Mouse (Mus musculus) thymus, adult 18-20 months (tissue): ENCODE measurements around the gene Gpatch3.

ENCODE experiments used
- DNase-seq, 2 experiments: peaks; one replicate each; pipeline ENCODE4 v3.0.0; 2022; ENCODE audit warnings: mixed read lengths in 2 of 2

Gene Gpatch3

DNA sequence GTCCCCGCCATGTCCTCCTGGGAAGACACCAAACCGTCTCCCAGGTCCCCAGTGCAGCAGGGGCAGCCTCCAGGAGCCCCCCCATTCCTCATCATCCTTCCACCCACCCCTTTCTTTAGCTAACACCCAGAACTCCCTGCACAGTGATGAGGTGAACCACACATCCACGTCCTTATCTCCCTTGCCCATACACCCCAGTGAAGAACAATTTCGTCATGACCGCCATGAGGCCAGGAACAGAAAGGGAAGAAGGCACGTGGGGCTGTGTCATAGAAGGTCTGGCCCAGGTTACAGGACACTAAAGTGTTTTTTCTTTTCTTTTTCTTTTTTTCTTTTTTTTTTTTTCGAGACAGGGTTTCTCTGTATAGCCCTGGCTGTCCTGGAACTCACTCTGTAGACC is 50.3 kb downstream of the Gpatch3 start:
- no peak for DNase-seq

DNA sequence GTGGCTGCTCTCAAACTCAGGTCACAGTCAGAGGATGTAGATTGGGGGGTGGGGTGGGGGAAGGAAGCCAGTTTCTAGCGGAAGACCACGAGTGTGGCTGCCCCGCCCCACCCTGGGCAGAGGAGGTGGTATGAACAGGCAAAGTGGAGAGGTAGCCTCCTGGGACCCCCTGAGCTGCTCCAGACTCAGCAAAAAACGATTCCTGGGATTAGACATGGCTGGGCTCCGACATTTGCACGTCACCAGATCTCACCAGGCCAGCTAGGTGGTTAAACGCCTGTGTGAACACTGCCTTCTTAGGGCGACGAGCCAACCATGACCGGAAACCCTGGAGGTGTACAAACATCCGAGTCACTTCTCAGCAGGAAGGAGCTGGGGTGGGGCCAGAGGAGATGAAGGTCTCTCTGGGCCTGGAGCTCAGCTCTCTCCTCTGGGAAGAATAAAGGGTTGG is 51.1 kb downstream of the Gpatch3 start:
- DNase-seq = peak; percentile 55 to 79

DNA sequence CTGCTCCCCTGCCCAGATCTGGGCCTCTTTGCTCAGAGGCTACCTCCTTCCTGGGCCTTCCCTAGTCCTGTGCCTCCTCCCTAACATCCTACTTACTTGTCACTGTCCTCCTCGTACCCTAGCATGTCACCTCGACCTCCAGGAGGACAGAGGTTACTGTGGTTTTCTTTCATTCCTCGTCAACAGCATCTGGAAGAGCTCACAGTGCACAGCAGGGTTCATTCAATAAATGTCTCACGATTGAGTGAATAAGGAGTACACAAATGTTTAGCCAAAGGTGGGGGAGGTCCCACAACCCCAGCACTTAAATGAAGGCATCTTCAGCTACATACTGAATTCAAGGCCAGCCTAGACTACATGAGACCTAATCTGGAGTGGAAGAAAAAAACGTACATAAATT is 51.7 kb downstream of the Gpatch3 start:
- DNase-seq = no peak

DNA sequence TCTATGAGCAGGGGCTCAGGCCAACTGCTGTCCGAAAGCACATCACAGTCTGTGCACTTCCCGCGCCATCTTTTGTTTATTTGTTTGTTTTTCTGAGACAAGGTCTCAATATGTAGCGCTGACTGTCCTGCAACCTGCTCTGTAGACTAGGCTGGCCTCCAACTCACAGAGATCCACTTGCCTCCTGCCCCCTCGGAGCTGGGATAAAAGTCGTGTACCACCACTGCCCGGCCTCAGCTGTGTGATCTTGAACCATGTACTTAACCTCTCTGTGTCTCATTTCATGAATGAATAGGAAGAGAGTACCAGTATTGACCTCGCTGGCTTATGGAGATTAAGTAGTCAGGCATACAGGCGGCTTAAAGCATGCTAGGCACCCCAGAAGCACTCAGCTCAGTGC is 52.1 kb downstream of the Gpatch3 start:
- no peak for DNase-seq

DNA sequence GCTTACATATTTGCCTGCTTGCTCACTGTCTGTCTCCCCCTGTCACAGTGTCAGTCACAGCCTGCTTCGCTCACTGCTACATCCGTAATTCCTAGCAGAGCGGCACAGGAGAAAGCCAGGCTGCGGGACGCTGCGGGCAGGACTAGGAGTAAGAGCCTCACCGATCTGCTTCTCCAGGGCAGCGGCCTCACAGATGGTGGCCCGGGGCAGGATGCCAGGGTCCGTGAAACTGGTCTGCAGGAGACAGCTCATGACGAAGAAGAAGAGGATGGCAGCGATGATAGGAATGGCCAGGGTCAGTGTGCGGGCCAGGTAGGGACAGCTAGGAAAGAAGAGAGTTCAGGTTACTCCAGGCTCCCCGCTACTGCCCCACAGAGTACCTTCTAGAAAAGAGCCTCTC is 52.5 kb downstream of the Gpatch3 start:
- no peak for DNase-seq

DNA sequence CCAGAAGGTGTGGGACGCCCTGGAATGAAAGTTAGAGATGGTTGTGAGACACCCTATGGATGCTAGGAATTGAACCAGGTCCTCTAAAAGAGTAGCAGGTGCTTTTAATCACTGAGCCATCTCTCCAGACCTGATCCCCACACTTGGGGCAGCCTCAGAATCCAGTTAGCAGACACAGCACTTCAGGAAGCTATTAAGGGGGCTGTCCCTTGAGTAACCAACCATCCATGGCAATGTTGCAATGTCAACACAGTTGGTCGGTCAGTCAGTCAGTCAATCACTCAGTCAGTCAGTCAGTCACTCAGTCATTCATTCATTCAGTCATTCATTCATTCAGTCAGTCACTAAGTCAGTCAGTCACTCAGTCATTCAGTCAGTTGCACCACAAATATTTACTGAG is 54.0 kb downstream of the Gpatch3 start:
- DNase-seq = no peak

DNA sequence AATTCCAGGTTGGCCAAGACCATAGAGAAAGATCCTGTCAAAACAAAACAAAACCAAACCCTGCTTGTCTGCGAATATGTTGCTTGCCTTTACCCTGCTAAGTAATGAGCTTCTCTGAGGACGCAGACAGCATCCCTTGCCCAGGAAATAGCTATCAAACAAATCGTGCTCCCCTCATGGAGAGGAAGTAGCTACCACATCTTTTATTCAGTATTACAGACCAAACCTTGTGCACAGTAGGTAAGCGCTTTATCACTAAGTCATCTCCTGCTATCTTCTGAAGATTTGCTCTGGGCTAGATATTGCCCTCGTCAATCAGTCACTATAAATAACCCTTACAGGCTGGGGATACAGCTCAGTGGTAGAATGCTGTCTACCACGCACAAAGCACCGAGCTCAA is 54.6 kb downstream of the Gpatch3 start:
- DNase-seq = no peak

DNA sequence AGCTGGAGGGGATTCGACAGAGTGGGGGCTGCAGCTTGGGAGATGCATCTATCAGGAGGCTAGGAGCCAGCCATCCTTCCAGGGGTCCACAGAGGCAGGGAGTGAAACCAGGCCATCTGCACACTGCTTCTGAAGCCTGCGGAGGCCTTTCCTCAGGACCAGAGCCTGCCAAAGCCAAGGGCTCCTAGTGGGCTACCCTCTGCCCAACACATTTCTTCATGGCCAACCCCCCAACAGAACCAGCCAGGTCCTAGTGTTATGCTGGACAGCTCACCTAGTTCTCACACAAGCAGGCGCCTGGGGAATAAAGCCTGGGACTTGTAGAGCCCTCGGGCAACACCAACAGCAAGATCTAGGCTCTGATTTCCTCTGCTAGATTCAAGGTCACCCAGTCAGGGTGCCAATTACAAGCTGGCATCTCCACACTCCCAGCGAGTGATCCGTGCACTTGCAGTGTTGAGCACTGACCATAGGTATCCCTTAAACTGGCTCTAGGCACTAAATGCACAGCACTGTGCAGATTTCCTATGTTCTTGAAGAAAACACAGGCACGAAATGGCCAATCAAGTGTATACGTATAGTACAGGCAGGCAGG is 55.9 kb downstream of the Gpatch3 start:
- no peak for DNase-seq

DNA sequence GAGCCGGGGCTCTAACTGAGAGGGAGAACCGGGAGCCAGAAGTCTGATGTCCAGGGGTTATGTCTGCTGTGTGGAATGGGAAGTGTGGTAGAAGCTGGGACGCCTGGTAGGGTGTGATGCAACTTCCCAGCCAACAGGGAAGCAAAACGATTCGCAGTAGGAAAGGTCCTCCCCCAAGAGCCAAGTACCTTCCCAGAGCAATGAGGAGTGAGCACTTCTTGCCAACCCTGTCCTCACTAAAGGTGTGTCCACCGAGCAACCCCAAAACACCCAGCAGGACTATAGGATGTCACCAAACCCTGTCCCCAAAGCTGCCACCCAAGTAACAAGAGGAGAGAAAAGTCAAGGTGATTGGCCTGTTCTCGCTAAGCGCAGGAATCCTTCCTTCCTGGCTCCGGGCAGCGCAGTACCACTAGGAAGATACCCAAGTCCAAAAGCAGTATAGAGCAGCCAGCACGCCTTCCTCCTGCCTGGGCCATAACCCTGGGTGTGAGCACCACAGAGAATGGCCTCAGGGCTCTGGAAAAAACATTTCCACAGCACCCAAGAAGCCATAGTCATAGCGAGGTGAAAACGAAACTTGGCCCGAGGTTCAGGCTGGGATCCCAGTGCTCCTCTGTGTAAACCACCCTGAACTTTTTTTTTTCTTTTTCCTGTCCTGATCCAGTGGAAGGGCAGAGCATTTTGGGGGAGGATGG is 56.7 kb downstream of the Gpatch3 start:
- DNase-seq = no peak

DNA sequence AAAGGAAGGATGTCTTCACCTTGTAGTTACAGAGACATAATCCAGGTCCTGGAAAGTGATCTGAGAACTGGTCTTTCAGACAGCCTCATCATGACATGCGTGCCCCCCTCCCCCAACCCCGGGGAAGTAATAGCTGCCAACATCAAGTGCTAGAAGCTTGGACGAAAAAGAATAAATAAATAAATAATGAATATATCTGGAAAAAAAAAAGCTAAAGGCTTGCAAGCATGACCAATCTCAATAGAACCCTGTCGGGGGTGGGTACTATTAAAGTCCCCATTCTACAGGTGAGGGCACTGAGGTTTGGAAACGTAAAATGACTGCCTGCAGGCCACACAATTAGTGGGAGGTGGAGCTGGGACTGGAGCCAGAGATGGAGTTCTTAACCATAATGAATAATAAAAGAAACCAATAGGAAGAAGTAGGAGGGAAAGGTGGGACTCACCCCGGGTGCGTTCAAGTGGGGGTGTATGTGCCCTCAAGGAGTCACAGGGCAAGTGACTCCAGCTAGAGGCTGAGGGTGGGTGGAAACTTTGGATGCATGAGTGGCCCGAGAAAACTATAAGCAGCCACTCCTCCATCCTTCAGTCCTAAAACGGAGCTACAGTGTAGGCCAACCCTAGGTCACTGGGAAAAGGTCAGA is 57.3 kb downstream of the Gpatch3 start:
- DNase-seq = no peak

DNA sequence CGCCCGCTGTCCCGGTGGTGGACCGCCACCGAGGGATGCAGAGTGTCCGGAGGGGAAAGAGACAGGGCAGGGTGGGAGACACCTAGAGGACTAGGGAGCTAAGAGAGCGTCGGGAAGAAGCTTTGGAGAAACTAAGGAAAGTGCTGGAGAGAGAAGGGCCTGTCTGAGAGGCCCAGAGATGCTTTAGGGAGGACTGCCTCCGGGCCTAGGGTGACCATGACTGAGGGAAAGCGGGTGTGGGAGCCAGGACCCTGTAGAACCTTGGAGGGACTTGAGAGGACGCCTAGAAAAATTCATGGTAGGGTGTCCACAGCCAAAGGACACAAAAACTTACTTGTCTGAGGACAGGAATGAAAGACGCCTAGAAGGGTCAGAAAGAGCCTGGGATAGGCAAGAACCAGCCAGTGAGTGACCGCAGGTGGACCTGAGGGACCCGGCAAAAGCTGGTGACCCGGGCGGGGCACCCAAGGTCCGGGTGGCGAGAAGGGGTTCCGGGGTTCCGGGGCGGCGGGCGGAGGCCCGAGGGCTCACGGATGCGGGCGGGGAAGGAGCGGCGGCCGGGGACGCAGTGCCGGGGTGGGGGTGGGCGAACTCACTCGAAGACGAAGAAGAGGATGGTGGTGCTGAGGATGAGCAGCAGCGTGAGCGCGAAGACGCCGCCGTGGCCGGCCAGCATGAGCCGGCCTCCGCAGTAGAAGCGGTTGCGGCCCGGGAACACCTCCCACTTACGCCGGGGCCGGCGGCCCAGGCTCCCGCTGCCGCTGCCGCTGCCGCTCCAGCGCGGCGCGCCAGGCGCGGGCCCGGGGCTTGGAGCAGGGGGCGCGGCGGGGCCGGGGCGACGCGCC is 58.2 kb downstream of the Gpatch3 start:
- DNase-seq = no peak

DNA sequence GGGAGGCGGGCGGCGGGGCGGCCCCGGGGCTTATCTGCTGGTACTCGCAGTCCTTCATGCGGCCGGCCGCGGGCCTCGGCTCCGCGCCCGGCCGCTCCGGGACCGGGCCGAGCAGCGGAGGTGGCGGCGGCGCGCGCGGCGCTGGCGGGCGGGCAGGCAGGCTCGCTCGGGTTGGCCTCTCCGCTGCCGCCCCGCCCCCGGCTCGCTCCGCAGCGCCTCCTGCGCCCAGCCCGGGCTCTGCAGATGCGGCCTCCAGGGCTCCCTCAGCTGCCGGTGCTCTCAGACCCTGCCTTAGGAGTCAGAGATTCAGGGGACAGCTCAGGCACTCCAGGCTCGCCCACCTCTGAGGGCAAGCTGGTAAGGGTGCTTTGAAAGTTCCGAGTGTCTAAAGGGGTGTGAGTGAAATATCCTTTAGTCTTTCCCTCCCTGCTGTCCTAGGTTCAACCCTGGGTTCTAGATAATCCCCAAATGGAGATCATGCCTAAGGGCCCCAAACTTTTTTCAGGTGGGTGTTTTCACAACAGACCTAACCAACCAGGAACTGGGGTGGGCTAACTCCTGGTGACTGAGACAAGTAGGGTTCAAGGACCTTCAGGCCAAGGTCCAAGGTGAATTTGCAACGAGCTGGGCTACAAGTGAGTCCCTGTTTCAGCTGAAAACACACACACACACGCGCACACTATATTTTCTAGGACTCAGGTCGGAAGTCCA is 58.9 kb downstream of the Gpatch3 start:
- DNase-seq = peak; percentile 78 to 79
